Mouse (Mus musculus): ENCODE data around the gene Nr1h2.

- TF ChIP-seq CTCF (conservative IDR thresholded peaks at IDR 0.05; ENCODE audit: insufficient read depth, insufficient read length, low read depth, low read length) (no peak), POLR2A (IDR thresholded peaks at IDR 0.05; ENCODE audit: low read depth, low read length) (no peak)
Measured at GRCm38 (mm10) chr7:44593051-44593450, 39.3 kb upstream of the Nr1h2 start.

Measured in kidney, adult 2 months (tissue).